Mouse (Mus musculus) thymus, adult 2 months (tissue): ENCODE measurements at regions not wholly inside any gene's neighbourhood (a gene's known extent, or its start where the extent isn't known, plus 50 kb on each side); places are given as distances from the start of the nearest gene placed in this dataset.

ENCODE experiments used
- DNase-seq: peaks from one replicate; pipeline ENCODE4 v3.0.0; 2021
- H3K27ac ChIP-seq: fragments of 200-500 bp; 2 replicates; pipeline ENCODE4 v1.5.1; 2012; ENCODE audit warnings: low read length, control low read depth; ENCODE audit not compliant: control insufficient read depth, insufficient read depth
- H3K27me3 ChIP-seq: fragments of 200-500 bp; 2 replicates; pipeline ENCODE4 v1.6.1; 2012; ENCODE audit warnings: mild to moderate bottlenecking, low read length, moderate library complexity, mixed read lengths; ENCODE audit not compliant: control insufficient read depth, insufficient read depth
- H3K36me3 ChIP-seq: fragments of 200-500 bp; 2 replicates; pipeline ENCODE4 v1.6.1; 2012; ENCODE audit warnings: mild to moderate bottlenecking, low read length, moderate library complexity; ENCODE audit not compliant: control insufficient read depth, insufficient read depth
- H3K4me1 ChIP-seq: fragments of 200-500 bp; replicated peaks from 2 replicates; pipeline ENCODE4 v1.6.1; 2012; ENCODE audit warnings: low read length; ENCODE audit not compliant: control insufficient read depth, insufficient read depth
- H3K4me3 ChIP-seq: fragments of 200-500 bp; 2 replicates; pipeline ENCODE4 v1.5.1; 2012; ENCODE audit warnings: mild to moderate bottlenecking, low read length, control low read depth, moderate library complexity; ENCODE audit not compliant: control insufficient read depth, insufficient read depth
- CTCF ChIP-seq: fragments of 200-500 bp; IDR thresholded peaks from 2 replicates; pipeline ENCODE4 v1.5.1; 2012; ENCODE audit warnings: mild to moderate bottlenecking, control low read depth, low read length, moderate library complexity, borderline replicate concordance; ENCODE audit not compliant: control insufficient read depth, poor library complexity, insufficient read depth; ENCODE audit errors: extremely low read depth
- POLR2A ChIP-seq: fragments of 200-500 bp; IDR thresholded peaks from 2 replicates; pipeline ENCODE4 v1.6.1; 2012; ENCODE audit warnings: mild to moderate bottlenecking, low read length, control low read depth, moderate library complexity; ENCODE audit not compliant: control insufficient read depth, poor library complexity, insufficient read depth; ENCODE audit errors: extremely low read depth
- WGBS: fragments of 180-500 bp; shearing (Covaris S2); methylation state at CpG from one replicate; pipeline ENCODE4 v1.1.7; 2018; 5-methylcytosine and 5-hydroxymethylcytosine counted together

DNA sequence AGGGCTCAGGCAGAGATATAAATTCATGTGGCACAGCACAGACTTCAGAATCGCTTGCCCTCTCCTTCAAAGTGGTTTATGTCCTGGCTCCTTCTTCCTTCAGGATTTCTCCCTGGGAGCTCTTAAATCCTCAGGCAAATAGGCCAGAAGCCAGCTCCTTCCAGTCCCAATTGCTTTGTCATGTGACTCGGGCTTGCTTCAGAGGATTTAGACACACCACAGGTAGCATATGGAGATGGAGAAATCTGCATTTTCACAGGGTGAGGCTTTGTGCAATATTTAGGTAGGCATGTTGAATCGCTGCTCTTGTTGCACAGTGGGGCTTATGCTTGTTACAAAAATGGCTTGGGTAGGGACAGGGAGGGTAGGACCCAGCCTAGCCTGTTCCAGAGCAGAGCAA lies 309.8 kb downstream of the Cmpk2 start:
- Histone ChIP-seq H3K4me1 (no peaks in the 10 kb centered on the region), H3K27ac (no peak overlapping the region), H3K27me3 (no peaks in the 10 kb centered on the region), H3K4me3 (no peak overlapping the region), H3K36me3 (no peaks in the 10 kb centered on the region)
- DNase-seq, result no peak
- WGBS, result 76% methylated on average over 3 of the region's 3 CpGs
- no peak for TF ChIP-seq CTCF
- no peak for TF ChIP-seq POLR2A

DNA sequence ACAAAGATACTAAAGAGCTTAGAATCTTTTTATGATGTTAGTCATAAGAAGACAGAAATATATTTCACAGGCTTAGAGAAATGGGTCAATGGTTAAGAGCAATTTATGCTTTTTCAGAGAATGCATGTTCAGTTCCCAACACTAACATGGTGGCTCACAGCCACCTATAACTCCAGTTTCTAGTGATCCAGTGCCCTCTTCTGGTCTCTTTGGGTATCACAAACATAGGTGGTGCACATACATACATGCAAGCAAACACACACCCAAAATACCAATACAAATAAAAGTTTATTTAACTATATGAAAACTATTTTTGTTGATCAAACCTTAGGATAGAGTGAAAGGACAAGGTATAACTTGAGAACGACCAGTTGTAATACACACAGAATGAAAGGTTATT lies 308.0 kb downstream of the Cmpk2 start:
- WGBS, result 97% methylated on average over 1 of the region's 1 CpGs
- Histone ChIP-seq H3K36me3 (no peaks in the 10 kb centered on the region), H3K4me1 (no peaks in the 10 kb centered on the region), H3K27me3 (no peaks in the 10 kb centered on the region), H3K27ac (no peak overlapping the region), H3K4me3 (no peak overlapping the region)
- DNase-seq, result no peak
- TF ChIP-seq POLR2A (no peak), CTCF (no peak)

DNA sequence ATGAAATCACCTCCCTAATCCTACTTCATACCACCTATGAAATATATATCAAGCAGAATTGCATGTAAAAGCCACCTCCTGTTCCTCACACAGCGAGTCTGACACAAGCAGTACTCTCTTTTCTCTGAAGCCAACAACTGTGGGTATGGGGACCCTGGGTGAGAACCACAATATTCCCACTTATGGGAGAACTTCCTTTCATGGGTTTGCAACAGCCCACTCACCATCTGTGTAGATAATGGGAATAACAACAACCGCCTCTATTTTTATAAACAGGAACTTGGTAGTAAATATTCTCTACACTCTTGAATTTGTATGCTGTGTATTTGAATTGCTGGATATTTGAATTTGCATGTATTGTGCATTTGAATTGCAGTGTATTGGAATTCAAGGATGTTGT lies 305.0 kb downstream of the Cmpk2 start:
- Histone ChIP-seq H3K36me3 (no peaks in the 10 kb centered on the region), H3K27me3 (no peaks in the 10 kb centered on the region), H3K4me3 (no peak overlapping the region), H3K27ac (no peak overlapping the region), H3K4me1 (no peaks in the 10 kb centered on the region)
- WGBS, result 92% methylated on average over 2 of the region's 2 CpGs
- no peak for TF ChIP-seq POLR2A
- TF ChIP-seq CTCF, result no peak
- DNase-seq, result no peak

DNA sequence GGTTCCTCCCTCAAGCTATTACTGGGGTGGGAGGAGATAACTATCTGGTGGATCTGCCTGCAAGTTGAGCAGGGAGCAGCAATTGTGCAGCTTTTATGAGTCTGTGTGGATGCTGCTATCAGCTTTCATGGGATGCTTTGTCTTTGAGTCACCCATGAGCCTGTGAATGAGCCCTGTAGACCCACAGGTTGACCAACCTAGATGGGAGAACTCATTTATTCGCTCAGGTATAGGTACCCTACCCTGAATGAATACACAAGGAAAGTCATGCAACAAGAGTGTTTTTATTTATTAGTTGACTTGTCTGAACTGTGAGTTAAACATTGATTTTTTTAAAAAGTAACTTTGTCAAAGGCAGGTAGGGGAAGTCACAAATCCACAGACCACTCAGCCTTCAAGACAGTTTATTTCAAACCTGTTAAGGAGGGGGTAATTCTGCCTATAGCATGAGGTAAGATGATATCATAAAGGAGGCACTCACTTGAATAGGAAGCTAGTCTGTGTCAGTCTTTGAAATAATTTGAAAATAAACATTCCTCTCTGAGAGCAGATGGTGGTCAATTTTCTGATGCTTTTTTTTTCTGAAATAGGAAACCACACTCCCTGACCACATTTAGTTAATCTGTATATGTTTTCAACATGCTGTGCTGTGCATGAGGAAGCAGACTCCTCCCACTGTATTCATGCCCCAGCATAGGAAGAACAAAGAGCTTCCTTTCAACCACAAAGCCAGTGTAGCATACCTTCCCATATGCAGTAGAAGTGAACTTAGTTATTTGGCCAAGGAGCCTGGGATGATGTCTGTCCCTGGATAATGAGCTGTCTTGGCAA lies 302.0 kb downstream of the Cmpk2 start:
- Histone ChIP-seq H3K4me1 (no peaks in the 10 kb centered on the region), H3K4me3 (no peak overlapping the region), H3K36me3 (no peaks in the 10 kb centered on the region), H3K27me3 (no peaks in the 10 kb centered on the region), H3K27ac (no peak overlapping the region)
- no peak for TF ChIP-seq POLR2A
- no peak for TF ChIP-seq CTCF
- DNase-seq, result no peak
- 76% methylated on average over 1 of the region's 1 CpGs for WGBS

GRCm38 (mm10) chr12:26767551-26767950 lies 298.5 kb downstream of the Cmpk2 start:
- DNase-seq, result no peak
- no peaks in the 10 kb centered on the region for H3K4me1 ChIP-seq
- H3K36me3 ChIP-seq, result no peaks in the 10 kb centered on the region
- no peak overlapping the region for H3K4me3 ChIP-seq
- 76% methylated on average over 3 of the region's 3 CpGs for WGBS
- no peaks in the 10 kb centered on the region for H3K27me3 ChIP-seq
- no peak for TF ChIP-seq CTCF
- TF ChIP-seq POLR2A, result no peak
- H3K27ac ChIP-seq, result no peak overlapping the region

GRCm38 (mm10) chr12:26758657-26759325 lies 289.8 kb downstream of the Cmpk2 start:
- Histone ChIP-seq H3K4me3 (no peak overlapping the region), H3K36me3 (no peaks in the 10 kb centered on the region), H3K4me1 (no peaks in the 10 kb centered on the region), H3K27ac (no peak overlapping the region), H3K27me3 (no peaks in the 10 kb centered on the region)
- no peak for DNase-seq
- 73% methylated on average over 9 of the region's 9 CpGs for WGBS
- TF ChIP-seq POLR2A, result no peak
- no peak for TF ChIP-seq CTCF
